Mouse (Mus musculus) skeletal muscle tissue, adult 2 months (tissue): ENCODE data around the gene Dock10.

Source experiments
- DNase-seq: peaks from one replicate; pipeline ENCODE4 v3.0.0-alpha.2; 2012; ENCODE audit warnings: low read depth, low spot score

The Dock10 gene

GRCm38 (mm10) chr1:80728183-80728582, 30.1 kb downstream of the Dock10 start:
- no peak for DNase-seq

GRCm38 (mm10) chr1:80727403-80727802, 30.9 kb downstream of the Dock10 start:
- no peak for DNase-seq

DNA sequence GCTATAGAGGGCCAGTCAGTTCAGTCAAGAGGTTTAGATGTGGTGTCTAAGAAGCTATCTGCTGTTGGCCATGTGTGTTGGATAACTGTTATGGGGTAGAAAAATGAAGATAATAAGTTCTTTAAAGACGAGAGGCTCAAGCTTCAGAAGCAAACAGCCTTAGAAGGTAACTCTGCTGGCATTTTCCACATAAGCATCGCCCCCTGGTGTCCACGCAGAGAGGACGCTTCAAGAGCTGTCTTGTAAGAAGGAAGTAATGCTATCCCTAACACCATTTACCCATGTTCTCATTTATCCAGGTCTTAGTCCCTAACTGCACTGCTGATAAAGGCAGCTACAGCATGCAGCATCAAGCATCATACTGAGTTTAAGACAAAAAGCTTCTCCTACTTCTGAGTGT, 35.7 kb downstream of the Dock10 start:
- DNase-seq: peak; percentile 41

GRCm38 (mm10) chr1:80722001-80722400, 36.3 kb downstream of the Dock10 start:
- no peak for DNase-seq

GRCm38 (mm10) chr1:80721181-80721580, 37.1 kb downstream of the Dock10 start:
- DNase-seq: no peak

DNA sequence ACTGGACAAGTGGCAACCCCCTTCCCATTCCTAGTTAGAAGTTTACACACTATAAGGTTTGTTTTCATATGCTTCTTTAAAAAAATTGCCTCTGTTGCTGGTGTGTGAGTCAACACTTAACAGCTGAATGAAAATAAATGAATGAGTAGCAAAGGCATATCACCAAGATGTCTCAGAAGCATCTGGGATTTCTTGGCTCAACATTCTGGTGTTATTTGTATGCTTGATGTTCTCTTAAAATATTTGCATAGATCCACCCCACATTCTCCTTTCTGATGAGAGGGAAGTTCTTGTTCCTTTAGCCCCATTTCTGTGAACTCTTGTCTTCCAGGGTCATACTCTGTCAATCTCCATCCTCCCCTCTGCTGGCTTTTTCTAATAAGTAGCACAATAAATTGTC, 38.2 kb downstream of the Dock10 start:
- no peak for DNase-seq

DNA sequence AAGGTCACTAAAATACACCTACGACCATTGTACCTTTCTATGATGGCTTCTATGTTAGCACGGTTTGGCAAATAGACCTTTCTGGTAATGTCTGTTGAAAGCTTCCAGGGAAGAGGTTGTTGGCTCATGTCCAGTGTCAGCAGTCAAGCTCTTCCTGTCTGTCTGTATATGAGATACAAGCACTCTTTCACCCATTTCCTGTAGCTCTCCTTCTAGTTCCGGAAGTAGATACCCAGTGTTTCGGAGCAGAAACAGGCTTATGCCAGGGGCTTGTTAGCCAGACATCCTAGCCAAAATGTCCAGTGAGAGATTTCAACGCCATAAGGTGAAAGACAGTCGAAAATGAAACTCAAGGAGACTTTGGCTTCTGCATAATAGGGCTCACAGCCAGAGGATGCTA, 38.9 kb downstream of the Dock10 start:
- no peak for DNase-seq

DNA sequence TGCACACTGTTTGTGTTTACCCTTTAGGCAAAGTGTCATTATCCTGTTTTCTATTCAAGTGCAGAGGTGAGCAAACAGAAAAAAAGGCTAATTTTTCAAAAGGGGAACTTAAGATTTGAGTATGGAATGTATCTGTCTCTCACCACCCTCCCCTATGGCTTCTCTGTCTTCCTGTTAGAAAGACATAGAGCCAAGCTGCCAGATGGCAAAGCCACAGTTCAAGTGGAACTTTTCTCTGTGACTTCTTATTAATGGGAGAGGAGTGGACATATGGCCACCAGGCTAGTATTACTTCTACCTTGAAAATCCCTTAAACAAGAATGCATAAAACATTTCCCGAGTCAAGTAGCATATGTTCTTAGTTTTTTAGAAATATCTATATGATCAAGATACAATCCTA, 39.7 kb downstream of the Dock10 start:
- no peak for DNase-seq

DNA sequence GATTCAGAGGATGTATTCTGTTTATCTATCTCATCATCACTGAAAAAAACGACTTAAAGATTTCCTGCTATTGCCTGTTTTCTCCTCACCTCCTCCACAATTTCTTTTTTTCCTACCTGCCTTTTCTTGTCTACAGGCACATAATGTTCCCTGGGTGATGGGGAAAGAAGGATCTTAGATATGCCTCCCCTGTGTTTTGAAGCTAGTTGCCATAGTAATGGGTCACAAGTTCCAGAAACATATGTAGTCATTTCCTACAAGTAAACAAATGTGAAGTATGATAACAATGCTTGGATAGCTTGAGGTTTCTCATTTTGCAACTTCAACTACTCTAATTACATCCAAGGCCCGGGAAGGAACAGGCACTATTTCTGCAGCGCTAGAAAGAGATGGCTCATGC, 42.4 kb downstream of the Dock10 start:
- no peak for DNase-seq

GRCm38 (mm10) chr1:80713920-80714319, 44.4 kb downstream of the Dock10 start:
- no peak for DNase-seq

GRCm38 (mm10) chr1:80710607-80711261, 47.6 kb downstream of the Dock10 start:
- peak; percentile 47 for DNase-seq

DNA sequence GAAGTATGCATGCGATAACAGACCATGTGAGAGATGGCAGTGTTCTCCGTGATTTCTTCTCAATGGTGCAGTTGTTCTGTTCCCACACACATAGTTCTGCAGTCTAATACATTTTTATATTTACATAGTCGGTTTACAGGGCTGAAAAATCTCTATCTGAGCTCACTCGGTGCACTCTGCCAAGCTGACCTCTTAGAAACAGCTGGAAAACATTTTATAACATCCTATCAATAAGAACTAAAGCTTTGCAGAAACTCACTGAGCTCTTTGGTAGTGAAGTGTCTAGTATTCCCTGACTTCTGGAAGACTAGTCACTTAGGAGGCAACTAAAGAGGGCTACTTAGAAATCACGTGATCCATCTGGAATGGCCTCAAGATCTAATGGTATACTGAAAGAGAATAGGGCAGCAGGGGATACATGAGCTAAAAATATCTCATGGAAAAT, 48.2 kb downstream of the Dock10 start:
- DNase-seq: no peak

- DNase-seq: peak; percentile 28
These were observed 49.0 kb downstream of the Dock10 start for GRCm38 (mm10) chr1:80709299-80709698.

DNA sequence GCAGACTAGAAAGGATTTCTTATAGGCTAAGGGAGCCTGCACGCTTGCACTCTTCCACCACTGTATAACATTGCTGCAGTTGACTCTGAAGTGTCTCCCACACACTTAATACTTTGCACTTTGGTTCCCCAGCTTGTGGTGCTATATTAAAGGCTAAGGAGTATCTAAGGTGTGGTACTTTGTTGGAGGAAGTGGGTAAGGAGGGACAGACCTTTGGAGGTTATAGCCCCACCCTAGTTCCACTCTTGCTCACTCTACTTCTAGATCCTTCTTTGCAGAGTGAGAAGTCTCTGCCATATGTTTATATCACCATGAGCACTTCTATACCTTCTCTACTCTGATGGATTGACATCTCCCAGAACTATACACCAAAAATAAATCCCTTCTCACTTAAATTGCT, 55.0 kb downstream of the Dock10 start:
- DNase-seq: no peak

GRCm38 (mm10) chr1:80676004-80676673, 82.2 kb downstream of the Dock10 start:
- DNase-seq: no peak

DNA sequence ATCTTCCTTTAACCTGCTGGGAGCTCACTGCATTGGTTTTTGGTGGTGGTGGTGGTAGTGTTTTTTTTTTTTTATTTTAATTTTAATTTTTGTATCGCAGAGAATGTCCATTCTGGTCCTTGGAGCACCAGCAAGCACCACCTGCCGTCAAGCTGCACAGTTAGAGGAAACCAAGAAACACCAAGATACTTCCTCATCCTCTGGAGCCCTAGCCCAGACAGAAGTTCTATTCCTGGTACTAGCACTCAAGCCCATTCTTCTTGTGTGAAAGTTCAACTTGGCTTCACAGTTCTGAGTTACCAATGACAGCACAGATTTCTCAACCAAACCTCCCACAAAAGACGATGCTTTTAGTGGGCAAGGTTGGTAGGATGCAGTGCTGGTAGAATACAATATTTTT, 86.6 kb downstream of the Dock10 start:
- no peak for DNase-seq

DNA sequence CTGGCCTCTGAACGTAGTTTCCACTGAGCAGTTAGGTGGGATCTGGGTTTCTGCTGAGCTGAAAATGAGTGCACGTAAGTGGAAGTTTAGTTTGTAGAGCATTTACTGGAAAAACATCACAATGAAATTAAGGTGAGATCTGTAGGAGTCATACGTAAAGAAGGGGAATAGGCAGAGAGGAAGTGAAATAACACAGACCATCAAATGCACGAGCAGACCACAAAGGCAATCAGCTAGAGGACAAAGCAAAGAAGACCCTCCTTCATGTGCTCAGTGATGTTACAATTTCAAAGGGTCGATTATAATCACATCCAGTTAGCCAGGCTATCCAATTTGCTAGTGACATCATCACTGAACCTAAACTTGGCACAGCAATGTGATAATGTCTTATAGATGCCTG, 87.3 kb downstream of the Dock10 start:
- no peak for DNase-seq

- no peak for DNase-seq
These were observed 87.9 kb downstream of the Dock10 start for GRCm38 (mm10) chr1:80670387-80670786.

GRCm38 (mm10) chr1:80665761-80666160, 92.6 kb downstream of the Dock10 start:
- DNase-seq: no peak

DNA sequence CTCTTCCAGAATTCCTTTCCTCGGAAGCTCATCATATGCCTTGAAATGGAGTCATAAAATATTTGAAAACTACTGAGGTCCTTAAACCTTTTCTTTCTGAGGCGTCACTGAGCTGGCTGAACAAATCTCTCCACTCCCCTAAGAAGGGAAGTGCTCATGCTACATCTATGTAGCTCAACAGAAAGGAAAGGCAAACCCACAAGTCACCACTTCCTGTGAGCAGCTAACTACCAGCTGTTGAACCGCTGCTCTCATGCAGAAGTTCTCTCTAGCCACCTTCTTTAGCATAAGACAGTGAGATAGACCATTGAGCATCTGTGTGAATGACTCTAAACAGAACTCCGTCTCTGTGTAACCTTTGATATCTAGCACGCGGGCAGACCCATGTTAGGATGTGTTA, 93.2 kb downstream of the Dock10 start:
- DNase-seq: peak; percentile 31

DNA sequence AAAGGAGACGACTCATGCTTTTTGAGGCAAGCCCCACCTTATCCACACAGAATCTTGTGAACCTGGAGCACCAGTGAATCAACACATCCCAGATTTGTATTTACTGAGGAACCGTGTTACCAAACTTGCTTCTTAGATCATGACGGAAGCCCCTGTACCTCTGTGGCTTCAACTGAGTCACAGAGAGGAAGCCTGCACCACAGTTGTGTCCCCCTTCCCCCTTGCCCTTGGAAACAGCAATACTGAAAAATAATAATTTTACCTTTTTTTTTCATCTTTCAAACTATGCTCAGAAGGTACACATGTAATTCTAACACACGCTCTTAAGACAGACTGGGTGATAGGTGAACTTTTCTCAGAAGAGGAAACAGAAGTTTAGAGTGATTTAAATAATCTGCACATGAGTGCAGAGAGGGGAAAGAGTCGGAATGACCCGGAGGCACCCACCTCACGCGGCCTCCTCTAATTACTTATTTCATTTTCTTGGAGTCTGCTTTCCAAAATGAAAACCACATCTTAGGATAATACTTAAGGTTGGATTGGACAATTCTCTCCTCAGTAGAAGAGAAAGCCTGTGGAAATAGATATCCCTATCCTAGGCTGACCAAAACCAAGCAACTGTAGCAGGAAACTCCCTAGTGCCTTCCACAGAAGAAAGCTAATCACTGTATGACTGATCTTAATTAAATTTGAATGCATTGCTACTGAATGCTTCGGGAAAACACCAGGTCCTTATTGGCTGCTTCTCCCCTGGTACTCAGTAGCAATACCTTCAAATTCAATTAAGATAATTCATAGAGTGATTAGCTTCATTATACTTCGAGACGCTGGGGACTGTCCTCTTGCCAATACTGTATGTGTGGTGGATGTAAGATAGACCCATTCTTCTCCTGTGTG, 96.6 kb downstream of the Dock10 start:
- no peak for DNase-seq

DNA sequence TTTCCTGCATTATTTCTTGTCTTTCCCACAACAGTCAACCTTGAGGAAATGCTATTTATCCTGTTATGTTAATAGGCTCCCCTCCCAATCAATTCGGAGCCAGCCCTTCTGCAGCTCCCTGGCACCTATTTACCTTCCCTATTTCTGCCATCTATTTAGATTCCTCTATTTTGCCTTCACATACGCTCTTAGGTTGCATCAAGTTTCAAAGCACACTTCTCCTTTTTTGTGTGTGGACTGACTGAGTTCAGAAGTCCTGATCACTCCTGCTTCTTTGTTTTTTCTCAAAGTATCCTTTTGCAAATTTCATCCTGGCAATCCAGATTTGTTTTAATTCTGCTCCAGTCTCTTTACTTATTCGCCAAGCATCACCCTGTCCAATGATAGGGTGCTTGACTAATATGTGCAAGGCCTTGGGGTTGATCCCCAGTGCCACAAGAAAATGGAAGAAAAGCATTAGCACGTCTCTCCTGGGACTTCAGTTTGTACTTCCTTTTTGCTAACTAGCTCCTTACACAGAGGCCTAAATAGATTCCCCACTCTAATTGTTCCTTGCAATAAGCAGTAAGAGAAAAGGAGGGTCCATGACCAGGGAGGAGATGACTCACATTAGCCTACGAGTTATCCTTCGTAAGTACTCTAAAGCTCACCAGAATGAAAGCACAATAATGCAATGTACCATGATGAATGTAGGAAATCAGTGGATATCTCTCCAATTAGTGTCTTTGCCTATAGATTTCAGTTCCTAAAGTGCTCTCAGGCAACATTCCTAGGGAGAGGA, 98.7 kb downstream of the Dock10 start:
- no peak for DNase-seq
